Mouse (Mus musculus): ENCODE data around the gene Twnk. TPM values are rescaled to one million over a fixed set of nuclear protein-coding genes. Genes with fewer than 3 reads are reported as not detected.

Gene Twnk
- total RNA-seq (2021) = 10 to 100 TPM; 32.5 to 32.8 TPM
- long read RNA-seq, experiment 1, transcript Twnk-201 (5 exons, 3,488 nt) = major isoform, 30 of 86 reads
- long read RNA-seq, experiment 1, partial matches to known transcripts = 55 of 86 reads
- long read RNA-seq, experiment 1, other reads (novel, unspliced or antisense) = 1 of 86 reads
- long read RNA-seq, experiment 2, transcript Twnk-201 (5 exons, 3,488 nt) = major isoform, 6 of 54 reads
- long read RNA-seq, experiment 2, partial matches to known transcripts = 47 of 54 reads
- long read RNA-seq, experiment 2, other reads (novel, unspliced or antisense) = 1 of 54 reads

- peak; percentile 63 to 64 for DNase-seq
Observed at GRCm38 (mm10) chr19:45005444-45005843, at the start of gene Twnk. Twnk (plus strand) TSS chr19:45005663.

GRCm38 (mm10) chr19:44959633-44960032 is 45.8 kb upstream of the Twnk start:
- DNase-seq = no peak

DNA sequence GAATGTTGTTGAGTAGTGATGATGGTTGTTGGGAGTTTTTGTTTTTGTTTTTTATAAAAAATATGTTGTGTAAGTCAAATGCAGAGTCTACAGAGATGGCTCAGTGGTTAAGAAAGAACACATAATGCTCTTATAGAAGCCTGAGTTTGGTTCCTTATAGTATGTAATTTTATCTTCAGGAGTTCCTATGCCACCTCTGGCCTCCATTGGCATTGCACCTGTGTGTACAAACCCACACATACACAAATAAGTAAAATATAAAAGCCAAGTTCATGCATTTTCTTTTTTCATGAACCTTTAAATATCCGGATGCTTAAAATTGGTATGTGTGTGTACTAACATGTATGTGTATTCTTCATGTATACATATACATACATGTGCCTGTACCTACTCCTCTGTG is 39.5 kb upstream of the Twnk start:
- DNase-seq = no peak

GRCm38 (mm10) chr19:44968329-44968728 is 37.1 kb upstream of the Twnk start:
- DNase-seq = no peak

DNA sequence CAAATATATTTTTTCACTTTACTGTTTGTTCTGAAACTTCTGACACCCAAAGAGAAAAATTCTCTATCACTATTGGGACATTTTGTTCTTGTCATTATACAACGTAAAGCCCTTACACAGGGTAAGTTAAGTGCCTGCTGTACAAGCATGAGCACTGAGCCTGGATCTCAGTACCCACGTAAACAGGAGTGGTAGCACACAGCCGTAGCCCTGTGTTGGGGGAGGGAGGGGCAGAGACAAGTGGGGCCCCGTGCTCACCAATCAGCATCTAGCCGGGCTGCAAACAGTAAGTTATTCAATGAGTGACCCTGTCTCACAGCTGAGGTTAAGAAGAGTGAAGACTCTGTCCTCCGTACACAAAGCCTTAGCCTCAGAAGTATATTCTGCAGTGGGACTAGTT is 28.8 kb upstream of the Twnk start:
- no peak for DNase-seq

DNA sequence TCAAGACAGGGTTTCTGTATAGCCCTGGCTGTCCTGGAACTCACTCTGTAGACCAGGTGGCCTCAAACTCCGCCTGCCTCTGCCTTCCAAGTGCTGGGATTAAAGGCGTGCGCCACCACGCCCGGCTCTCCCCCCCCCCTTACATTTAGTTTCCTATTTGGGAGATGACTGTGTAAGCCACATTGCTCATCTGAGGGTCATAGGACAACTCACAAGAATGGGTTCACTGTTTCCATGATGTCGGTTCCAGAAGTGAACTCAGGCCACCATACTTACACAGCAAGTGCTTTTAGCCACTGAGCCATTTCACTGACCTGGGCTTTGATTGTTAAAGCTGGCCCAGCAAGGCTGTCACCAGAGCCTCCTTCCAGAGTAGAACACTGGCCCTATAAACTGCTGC is 28.3 kb upstream of the Twnk start:
- DNase-seq = no peak

GRCm38 (mm10) chr19:44980787-44981186 is 24.7 kb upstream of the Twnk start:
- DNase-seq = no peak

DNA sequence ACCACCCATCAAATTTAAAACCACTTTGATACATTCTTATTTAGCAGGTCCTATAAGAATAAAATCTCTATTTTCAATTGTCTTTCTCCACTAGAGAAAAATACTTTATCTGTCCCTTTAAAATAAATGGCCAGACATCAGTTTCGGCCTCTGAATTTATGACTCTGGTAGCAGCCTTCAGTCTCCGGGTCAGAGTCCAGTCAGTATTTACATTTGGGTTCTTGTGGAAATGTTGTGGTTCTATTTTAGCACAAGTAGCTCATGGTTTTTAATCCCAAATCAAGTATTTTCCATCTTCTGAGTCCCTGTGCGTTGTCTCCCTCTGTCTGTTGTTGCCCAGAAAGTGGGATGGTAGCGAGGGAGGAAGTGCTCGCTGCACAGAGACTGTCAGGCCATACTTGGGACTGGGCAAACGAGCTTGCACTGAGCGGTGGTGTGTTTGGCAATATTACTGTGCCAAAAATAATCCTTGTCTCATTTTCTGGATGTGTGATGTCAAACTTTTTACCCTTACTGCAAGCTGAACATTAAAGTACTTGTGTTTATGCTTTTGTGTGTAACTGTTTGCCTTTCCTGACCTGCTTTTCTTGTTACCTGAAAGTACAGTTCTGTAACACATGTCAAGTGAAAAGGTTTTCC is 22.9 kb upstream of the Twnk start:
- no peak for DNase-seq

DNA sequence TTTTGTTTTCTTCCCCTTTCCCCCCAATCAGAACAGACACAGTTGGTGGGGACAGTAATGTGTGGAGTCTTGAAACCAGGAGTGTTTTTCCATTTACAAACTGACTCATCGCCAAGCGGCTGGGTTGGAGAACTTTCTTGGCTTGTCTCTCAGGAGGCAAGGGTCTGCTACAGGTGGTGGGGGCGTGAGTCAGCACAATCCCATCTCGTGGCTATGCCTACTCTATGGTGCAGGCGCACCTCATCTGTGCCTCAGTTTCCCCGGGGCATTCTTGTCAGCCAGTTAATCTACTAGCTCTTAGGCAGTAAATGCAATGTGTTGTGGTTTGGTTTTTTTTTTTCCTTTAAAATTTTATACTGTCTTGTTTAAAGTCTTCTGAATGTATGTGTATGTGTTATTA is 22.1 kb upstream of the Twnk start:
- no peak for DNase-seq

DNA sequence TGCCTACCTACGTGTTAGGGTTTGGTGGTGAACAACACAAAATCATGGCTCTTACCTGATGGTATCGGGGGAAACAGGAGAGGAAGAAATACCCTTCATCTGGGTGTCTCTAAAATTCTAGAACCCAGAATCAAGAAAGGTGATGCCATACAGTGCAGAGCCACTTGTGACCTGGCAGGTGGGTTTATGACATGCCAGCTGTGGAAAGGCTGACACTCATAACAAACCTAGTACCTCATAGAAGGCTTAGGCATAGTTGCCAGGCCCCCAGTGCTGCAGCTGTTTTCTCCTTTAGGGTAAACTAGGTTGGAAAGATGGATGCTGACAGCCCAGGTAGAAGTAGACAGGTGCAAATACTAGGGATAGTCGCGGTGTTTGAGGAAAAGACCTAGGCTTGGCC is 21.0 kb upstream of the Twnk start:
- no peak for DNase-seq

GRCm38 (mm10) chr19:44985159-44985988 is 20.1 kb upstream of the Twnk start:
- DNase-seq = no peak

DNA sequence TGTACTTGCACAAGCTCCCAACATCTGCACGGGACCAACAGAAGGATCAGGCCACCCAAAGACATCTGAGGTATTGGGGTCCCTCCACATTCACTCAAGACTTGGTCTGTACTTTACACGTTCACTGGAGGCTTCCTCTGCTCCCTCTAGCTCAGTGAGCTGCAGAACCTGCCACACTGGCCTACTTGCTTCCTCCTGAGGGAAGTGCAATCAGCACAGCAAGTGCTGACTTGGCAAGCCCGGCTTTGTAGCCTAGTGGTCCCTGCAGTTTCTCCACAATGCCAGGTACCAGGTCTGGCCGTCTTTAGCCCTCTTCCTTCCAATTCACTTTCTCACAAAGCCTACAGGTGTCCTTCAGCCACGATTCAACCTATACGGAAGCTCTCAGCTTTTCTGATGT is 18.5 kb upstream of the Twnk start:
- no peak for DNase-seq

- DNase-seq = no peak
Observed at GRCm38 (mm10) chr19:44987851-44988250, 17.6 kb upstream of the Twnk start.

GRCm38 (mm10) chr19:44988321-44988720 is 17.1 kb upstream of the Twnk start:
- no peak for DNase-seq

DNA sequence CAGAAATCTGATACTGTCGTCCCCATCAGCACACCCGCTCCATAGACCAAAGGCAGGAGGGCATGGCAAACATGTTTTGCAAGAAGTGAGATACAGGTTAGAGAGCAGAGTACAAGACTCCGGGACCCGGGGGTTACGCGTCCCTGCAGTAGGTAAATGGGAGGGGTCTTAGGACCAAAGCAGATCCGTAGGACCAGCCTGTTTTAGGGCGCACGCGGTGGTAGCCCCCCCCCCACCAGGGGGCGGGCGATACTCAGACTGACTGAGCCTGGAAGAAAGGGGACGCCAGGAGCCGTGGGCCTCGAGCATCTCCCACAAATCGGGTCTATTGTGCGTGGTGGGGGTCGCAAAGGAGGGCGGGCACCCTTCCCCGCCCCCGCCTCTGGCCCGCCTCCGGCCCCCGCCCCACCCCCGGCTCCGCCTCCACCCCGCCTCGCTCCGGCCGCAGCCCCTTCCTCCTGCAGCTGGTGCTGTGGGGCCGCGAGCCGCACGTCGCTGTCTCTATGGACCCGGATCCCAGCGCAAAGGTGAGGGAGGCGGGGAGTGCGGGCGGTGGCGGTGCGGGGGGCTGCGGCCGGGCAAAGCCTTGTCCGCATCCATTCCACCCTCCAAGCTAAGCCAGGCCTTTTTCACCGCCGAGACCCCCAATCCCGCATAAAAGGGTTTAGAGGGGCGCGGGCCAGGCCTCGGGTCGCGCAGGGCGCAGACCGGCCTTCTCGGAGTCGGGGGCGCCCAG is 16.5 kb upstream of the Twnk start, which contains the start of gene Sema4g:
Gene Sema4g, plus strand, starts transcription at position 271 of the 736 bp plus-strand sequence.
- DNase-seq = peak in 1 of 2 experiments; percentile 53

- DNase-seq = no peak
Observed at GRCm38 (mm10) chr19:44989567-44990495, 15.6 kb upstream of the Twnk start.

- no peak for DNase-seq
Observed at GRCm38 (mm10) chr19:44991031-44991430, 14.4 kb upstream of the Twnk start.

GRCm38 (mm10) chr19:44992246-44992645 is 13.2 kb upstream of the Twnk start:
- DNase-seq = no peak

DNA sequence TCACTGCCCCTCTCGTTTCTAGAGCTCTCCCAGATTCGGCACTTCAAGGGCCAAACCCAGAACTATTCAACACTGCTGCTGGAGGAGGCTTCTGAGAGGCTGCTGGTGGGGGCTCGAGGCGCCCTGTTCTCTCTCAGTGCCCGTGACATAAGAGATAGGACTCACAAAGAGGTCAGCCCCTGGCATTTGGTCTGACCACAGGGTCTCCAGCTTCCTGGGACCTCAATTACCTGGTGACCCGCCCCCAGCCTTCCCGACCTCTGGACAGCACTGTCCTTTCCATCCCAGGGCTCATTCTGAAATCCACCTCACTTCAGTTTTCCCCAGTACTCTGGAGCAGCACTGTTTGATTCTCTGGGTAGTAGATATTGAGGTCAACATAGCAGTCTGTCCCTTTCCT is 12.8 kb upstream of the Twnk start:
- DNase-seq = no peak

- no peak for DNase-seq
Observed at GRCm38 (mm10) chr19:44997786-44998185, 7.7 kb upstream of the Twnk start.

DNA sequence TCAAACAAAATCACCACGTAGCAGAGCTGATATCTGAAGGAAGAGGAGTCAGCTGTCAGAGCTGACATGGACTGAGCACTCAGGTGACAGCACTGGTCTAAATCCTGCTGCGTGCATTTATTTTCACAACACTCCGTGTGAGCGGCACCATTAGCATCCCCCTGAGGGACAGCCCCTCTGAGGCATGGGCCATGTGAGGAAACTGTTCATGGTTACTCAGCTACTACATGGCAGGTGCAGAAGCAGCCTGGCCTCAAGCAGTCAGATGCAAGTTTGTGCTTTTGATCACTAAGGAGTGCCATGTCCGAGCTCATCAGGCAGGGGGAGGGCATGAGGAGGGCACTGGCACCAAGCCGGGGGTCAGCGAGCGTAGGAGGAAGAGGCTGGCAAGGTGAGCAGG is 5.8 kb upstream of the Twnk start:
- DNase-seq = no peak

Measured in heart, adult 18-20 months (tissue).